Mouse (Mus musculus): ENCODE data around the gene AI413582.

- TF ChIP-seq CTCF (IDR thresholded peaks at IDR 0.05; ENCODE audit: low read depth, low read length) (no peak), POLR2A (IDR thresholded peaks at IDR 0.05; ENCODE audit: extremely low read depth, insufficient read depth, low read length) (no peak)
Measured at GRCm38 (mm10) chr17:27541261-27541660, 24.3 kb downstream of the AI413582 start.

All from liver, adult 2 months (tissue).